Mouse (Mus musculus): ENCODE data around the gene Wsb1. TPM values are rescaled to one million over a fixed set of nuclear protein-coding genes. Genes with fewer than 3 reads are reported as not detected.

Gene Wsb1
- 39.5 and 45.5 TPM in 2 replicates for polyA plus RNA-seq (2012; rRNA removed)

GRCm38 (mm10) chr11:79254391-79255098 lies at the start of gene Wsb1:
Wsb1 (minus strand) TSS chr11:79254671.

GRCm38 (mm10) chr11:79296856-79297491 lies 42.5 kb upstream of the Wsb1 start, which contains the start of gene Gm9964:
Gm9964 (minus strand) TSS chr11:79296906.

Other genes with a start within 250 kb of the Wsb1 start
- gene Ksr1, start 108.3 kb downstream of the Wsb1 start, polyA plus RNA-seq (2012; rRNA removed) = 2.4 and 2.7 TPM in 2 replicates
- gene Gm9964, start 42.2 kb upstream of the Wsb1 start, polyA plus RNA-seq (2012; rRNA removed) = not detected in 2 replicates
- gene Nf1, start 85.0 kb upstream of the Wsb1 start, polyA plus RNA-seq (2012; rRNA removed) = 2.7 and 3.1 TPM in 2 replicates
- gene Omg, start 249.4 kb upstream of the Wsb1 start, polyA plus RNA-seq (2012; rRNA removed) = 0.04 and 0.09 TPM in 2 replicates

Data from liver, embryonic 18 days (tissue).